Mouse (Mus musculus) ES-E14 (cell line): ENCODE data around the gene Mansc4.

Experiments
- CHD2 ChIP-seq: IDR thresholded peaks from 2 replicates; pipeline ENCODE4 v1.6.1; 2014; ENCODE audit warnings: mild to moderate bottlenecking, low read depth, low read length, inconsistent platforms
- HCFC1 ChIP-seq: IDR thresholded peaks from 2 replicates; pipeline ENCODE4 v1.6.1; 2012; ENCODE audit warnings: low read length, inconsistent platforms, borderline replicate concordance; ENCODE audit not compliant: insufficient read depth
- MAFK ChIP-seq: IDR thresholded peaks from 2 replicates; pipeline ENCODE4 v1.6.1; 2014; ENCODE audit warnings: mild to moderate bottlenecking, low read depth, low read length, inconsistent platforms; ENCODE audit not compliant: insufficient read depth
- ZC3H11A ChIP-seq: IDR thresholded peaks from 2 replicates; pipeline ENCODE4 v1.6.1; 2012; ENCODE audit warnings: low read depth, mild to moderate bottlenecking, inconsistent platforms, low read length, borderline replicate concordance
- ZNF384 ChIP-seq: IDR thresholded peaks from 2 replicates; pipeline ENCODE4 v1.6.1; 2012; ENCODE audit warnings: low read depth, low read length, inconsistent platforms

- no peak for TF ChIP-seq ZNF384
- TF ChIP-seq ZC3H11A: no peak
- no peak for TF ChIP-seq HCFC1
- TF ChIP-seq CHD2: no peak
- no peak for TF ChIP-seq MAFK
Measured at GRCm38 (mm10) chr6:147106716-147107115, 19.9 kb upstream of the Mansc4 start.
